Mouse (Mus musculus): ENCODE data around the gene Mapk1ip1l. TPM values are rescaled to one million over a fixed set of nuclear protein-coding genes. Genes with fewer than 3 reads are reported as not detected.

The Mapk1ip1l gene
- polyA plus RNA-seq, 1 experiment: 23.4 TPM

- DNase-seq: peak; percentile 46 to 50
- Histone ChIP-seq H3K27ac (ENCODE audit: insufficient read depth, low read length) (no peak overlapping the region), H3K4me3 (replicated peaks; ENCODE audit: insufficient read depth, low read depth, low read length) (no peak overlapping the region), H3K4me1 (ENCODE audit: control insufficient read depth, insufficient read depth, low read length) (peaks cover 5% of the 10 kb centered on the region), H3K27me3 (ENCODE audit: control insufficient read depth, insufficient read depth, low read length) (0 out of 2 replicates have a peak, but pooled peaks cover 2% of the 10 kb centered on the region)
- WGBS: 3% methylated on average over 7 of the region's 7 CpGs
- no peak for TF ChIP-seq POLR2A (IDR thresholded peaks at IDR 0.05; ENCODE audit: borderline replicate concordance, insufficient read depth, low read length)
- TF ChIP-seq CTCF (IDR thresholded peaks at IDR 0.05; ENCODE audit: borderline replicate concordance, insufficient read depth, low read depth, low read length): no peak
These were observed 68.8 kb downstream of the Mapk1ip1l start for GRCm38 (mm10) chr14:47366881-47367321.

- peak; percentile 18 to 27 for DNase-seq
- H3K4me3 ChIP-seq (replicated peaks; ENCODE audit: insufficient read depth, low read depth, low read length): no peak within 1 kb of the TSS
- 0 out of 2 replicates have a peak, but pooled peaks cover 2% of the 10 kb centered on the region for H3K27me3 ChIP-seq (ENCODE audit: control insufficient read depth, insufficient read depth, low read length)
- 14% methylated on average over 9 of the region's 9 CpGs for WGBS
- no peak for TF ChIP-seq POLR2A (IDR thresholded peaks at IDR 0.05; ENCODE audit: borderline replicate concordance, insufficient read depth, low read length)
- TF ChIP-seq CTCF (IDR thresholded peaks at IDR 0.05; ENCODE audit: borderline replicate concordance, insufficient read depth, low read depth, low read length): no peak
- peaks cover 5% of the 10 kb centered on the region for H3K4me1 ChIP-seq (ENCODE audit: control insufficient read depth, insufficient read depth, low read length)
- no peak within 1 kb of the TSS for H3K27ac ChIP-seq (ENCODE audit: insufficient read depth, low read length)
These were observed 69.4 kb downstream of the Mapk1ip1l start, which contains the start of gene Lgals3 for GRCm38 (mm10) chr14:47367461-47367860. Gene Lgals3, plus strand, starts transcription at chr14:47367751.

GRCm38 (mm10) chr14:47369741-47370140 lies 71.7 kb downstream of the Mapk1ip1l start:
- peaks cover 11% of the 10 kb centered on the region for H3K4me1 ChIP-seq (ENCODE audit: control insufficient read depth, insufficient read depth, low read length)
- H3K4me3 ChIP-seq (replicated peaks; ENCODE audit: insufficient read depth, low read depth, low read length): no peak overlapping the region
- no peak overlapping the region for H3K27ac ChIP-seq (ENCODE audit: insufficient read depth, low read length)
- TF ChIP-seq CTCF (IDR thresholded peaks at IDR 0.05; ENCODE audit: borderline replicate concordance, insufficient read depth, low read depth, low read length) (no peak), POLR2A (IDR thresholded peaks at IDR 0.05; ENCODE audit: borderline replicate concordance, insufficient read depth, low read length) (no peak)
- WGBS: 91% methylated on average over 5 of the region's 5 CpGs
- no peak for DNase-seq
- H3K27me3 ChIP-seq (ENCODE audit: control insufficient read depth, insufficient read depth, low read length): peaks cover 2% of the 10 kb centered on the region; the same call in 1 of the 2 replicates

GRCm38 (mm10) chr14:47370790-47371189 lies 72.7 kb downstream of the Mapk1ip1l start:
- no peak for TF ChIP-seq POLR2A (IDR thresholded peaks at IDR 0.05; ENCODE audit: borderline replicate concordance, insufficient read depth, low read length)
- Histone ChIP-seq H3K27me3 (ENCODE audit: control insufficient read depth, insufficient read depth, low read length) (peaks cover 2% of the 10 kb centered on the region; the same call in 1 of the 2 replicates), H3K27ac (ENCODE audit: insufficient read depth, low read length) (no peak overlapping the region), H3K4me3 (replicated peaks; ENCODE audit: insufficient read depth, low read depth, low read length) (no peak overlapping the region), H3K4me1 (ENCODE audit: control insufficient read depth, insufficient read depth, low read length) (peaks cover 11% of the 10 kb centered on the region)
- DNase-seq: peak in 1 of 2 experiments; percentile 19
- 31% methylated on average over 3 of the region's 3 CpGs for WGBS

GRCm38 (mm10) chr14:47371689-47372088 lies 73.6 kb downstream of the Mapk1ip1l start:
- Histone ChIP-seq H3K27me3 (ENCODE audit: control insufficient read depth, insufficient read depth, low read length) (peaks cover 2% of the 10 kb centered on the region; the same call in 1 of the 2 replicates), H3K4me1 (ENCODE audit: control insufficient read depth, insufficient read depth, low read length) (peaks cover 11% of the 10 kb centered on the region), H3K27ac (ENCODE audit: insufficient read depth, low read length) (no peak overlapping the region), H3K4me3 (replicated peaks; ENCODE audit: insufficient read depth, low read depth, low read length) (no peak overlapping the region)
- no peak for DNase-seq
- 68% methylated on average over 6 of the region's 6 CpGs for WGBS
- no peak for TF ChIP-seq POLR2A (IDR thresholded peaks at IDR 0.05; ENCODE audit: borderline replicate concordance, insufficient read depth, low read length)
- TF ChIP-seq CTCF (IDR thresholded peaks at IDR 0.05; ENCODE audit: borderline replicate concordance, insufficient read depth, low read depth, low read length): no peak

Other genes with a start within 250 kb of the Mapk1ip1l start
- gene Gch1, start 108.9 kb upstream of the Mapk1ip1l start, polyA plus RNA-seq (2012; rRNA removed): 2.8 and 2.9 TPM in 2 replicates
- 6.8 and 7.9 TPM in 2 replicates for gene Wdhd1, start 21.4 kb upstream of the Mapk1ip1l start, polyA plus RNA-seq (2012; rRNA removed)
- gene Socs4, start 21.3 kb upstream of the Mapk1ip1l start, polyA plus RNA-seq (2012; rRNA removed): 5.9 and 6.1 TPM in 2 replicates
- gene Lgals3, start 69.5 kb downstream of the Mapk1ip1l start, polyA plus RNA-seq (2012; rRNA removed): 3.7 and 4.7 TPM in 2 replicates
- 0.22 and 0.31 TPM in 2 replicates for gene Dlgap5, start 120.1 kb downstream of the Mapk1ip1l start, polyA plus RNA-seq (2012; rRNA removed)
- 30.7 and 30.8 TPM in 2 replicates for gene Fbxo34, start 152.2 kb downstream of the Mapk1ip1l start, polyA plus RNA-seq (2012; rRNA removed)